Mouse (Mus musculus) hindbrain, embryonic 15.5 days (tissue): Measurements from ENCODE around the gene Tex14. TPM values are rescaled to one million over a fixed set of nuclear protein-coding genes. Genes with fewer than 3 reads are reported as not detected.
A peak's percentile ranks its signal among the peaks of the same experiment; 100 is the strongest.

Experiments used
- ATAC-seq: fragments of 200-750 bp; cut with Nextera tagmentation; 2 replicates; pipeline ENCODE4 v1.8.0; 2017; ENCODE audit warnings: low read depth, moderate number of reproducible peaks, moderate TSS enrichment; ENCODE audit not compliant: low FRiP score
- H3K27ac ChIP-seq: fragments of 300-500 bp; sonication (generic); replicated peaks from 2 replicates; pipeline ENCODE4 v1.5.1; 2015; ENCODE audit warnings: mild to moderate bottlenecking, inconsistent platforms
- H3K27me3 ChIP-seq: fragments of 300-500 bp; sonication (generic); 2 replicates; pipeline ENCODE4 v1.6.1; 2015; ENCODE audit warnings: control low read depth, inconsistent platforms
- H3K36me3 ChIP-seq: fragments of 300-500 bp; sonication (generic); 2 replicates; pipeline ENCODE4 v1.6.1; 2015; ENCODE audit warnings: control low read depth, inconsistent platforms
- H3K4me1 ChIP-seq: fragments of 300-500 bp; sonication (generic); replicated peaks from 2 replicates; pipeline ENCODE4 v1.6.1; 2015; ENCODE audit warnings: control low read depth, inconsistent platforms
- H3K4me2 ChIP-seq: fragments of 300-500 bp; sonication (generic); 2 replicates; pipeline ENCODE4 v1.6.1; 2015; ENCODE audit warnings: moderate library complexity, mild to moderate bottlenecking, inconsistent platforms
- H3K4me3 ChIP-seq: fragments of 300-500 bp; sonication (generic); 2 replicates; pipeline ENCODE4 v1.5.1; 2015; ENCODE audit warnings: mild to moderate bottlenecking, inconsistent platforms
- H3K9ac ChIP-seq: fragments of 300-500 bp; sonication (generic); 2 replicates; pipeline ENCODE4 v1.6.1; 2015; ENCODE audit warnings: inconsistent platforms
- H3K9me3 ChIP-seq: fragments of 300-500 bp; sonication (generic); 2 replicates; pipeline ENCODE4 v1.6.1; 2016; ENCODE audit warnings: control low read depth, inconsistent platforms
- WGBS: fragments of 180-500 bp; shearing (Covaris S2); methylation state at CpG from one replicate; pipeline ENCODE4 v1.1.7; 2015; 5-methylcytosine and 5-hydroxymethylcytosine counted together
- polyA plus RNA-seq: library from polyadenylated mRNA; unstranded; fragments of >200 nt; fragmentation: Nextera tagmentation; extraction: Ambion mirVana; gene quantifications from 2 replicates; pipeline ENCODE4 v1.2.1, GENCODE M21; 2015

Tex14 gene
- polyA plus RNA-seq, 1 experiment from 2014 or later, result 1.9 TPM

- Histone ChIP-seq H3K9me3 (no peaks in the 10 kb centered on the region), H3K4me2 (peak overlapping the region; percentile 79), H3K36me3 (peaks cover 33% of the 10 kb centered on the region), H3K4me1 (peaks cover 54% of the 10 kb centered on the region), H3K27ac (peak overlapping the region; percentile 90), H3K9ac (peak overlapping the region; percentile 97), H3K27me3 (no peaks in the 10 kb centered on the region), H3K4me3 (peak overlapping the region; percentile 85)
- ATAC-seq, result peak; percentile 49
- 2% methylated on average over 27 of the region's 37 CpGs for WGBS
Observed at GRCm38 (mm10) chr11:87595327-87595841, 190.5 kb downstream of the Tex14 start.

GRCm38 (mm10) chr11:87595976-87596375 lies 191.1 kb downstream of the Tex14 start:
- WGBS, result 6% methylated on average over 7 of the region's 7 CpGs
- no peaks in the 10 kb centered on the region for H3K9me3 ChIP-seq
- H3K27me3 ChIP-seq, result no peaks in the 10 kb centered on the region
- peak overlapping the region; percentile 85 for H3K4me3 ChIP-seq
- H3K4me2 ChIP-seq, result peak overlapping the region; percentile 79
- peak overlapping the region; percentile 97 for H3K9ac ChIP-seq
- ATAC-seq, result no peak
- peak overlapping the region; percentile 90 for H3K27ac ChIP-seq
- peaks cover 39% of the 10 kb centered on the region for H3K36me3 ChIP-seq
- peaks cover 49% of the 10 kb centered on the region for H3K4me1 ChIP-seq

- Histone ChIP-seq H3K27me3 (no peaks in the 10 kb centered on the region), H3K4me1 (peaks cover 49% of the 10 kb centered on the region), H3K9ac (peak overlapping the region; percentile 97), H3K9me3 (no peaks in the 10 kb centered on the region), H3K36me3 (peaks cover 44% of the 10 kb centered on the region), H3K27ac (peak overlapping the region; percentile 90), H3K4me2 (peak overlapping the region; percentile 79), H3K4me3 (peak overlapping the region; percentile 85)
- WGBS, result 17% methylated on average over 2 of the region's 2 CpGs
- ATAC-seq, result no peak
Observed at GRCm38 (mm10) chr11:87596492-87596891, 191.6 kb downstream of the Tex14 start.

GRCm38 (mm10) chr11:87597061-87597460 lies 192.2 kb downstream of the Tex14 start:
- no peak for ATAC-seq
- no peaks in the 10 kb centered on the region for H3K9me3 ChIP-seq
- no peaks in the 10 kb centered on the region for H3K27me3 ChIP-seq
- no peak overlapping the region for H3K27ac ChIP-seq
- H3K4me1 ChIP-seq, result peaks cover 49% of the 10 kb centered on the region
- peak overlapping the region; percentile 79 for H3K4me2 ChIP-seq
- peaks cover 49% of the 10 kb centered on the region for H3K36me3 ChIP-seq
- peak overlapping the region; percentile 97; the same call in 1 of the 2 replicates for H3K9ac ChIP-seq
- peak overlapping the region; percentile 85 for H3K4me3 ChIP-seq

- H3K4me1 ChIP-seq, result peaks cover 27% of the 10 kb centered on the region
- no peak overlapping the region for H3K9ac ChIP-seq
- H3K4me2 ChIP-seq, result no peak overlapping the region
- no peak overlapping the region for H3K27ac ChIP-seq
- H3K36me3 ChIP-seq, result peaks cover 74% of the 10 kb centered on the region
- no peaks in the 10 kb centered on the region for H3K9me3 ChIP-seq
- no peak overlapping the region for H3K4me3 ChIP-seq
- H3K27me3 ChIP-seq, result no peaks in the 10 kb centered on the region
- ATAC-seq, result no peak
- 92% methylated on average over 13 of the region's 13 CpGs for WGBS
Observed at GRCm38 (mm10) chr11:87599395-87600089, 194.7 kb downstream of the Tex14 start.

GRCm38 (mm10) chr11:87600322-87600853 lies 195.5 kb downstream of the Tex14 start:
- WGBS, result 95% methylated on average over 10 of the region's 10 CpGs
- Histone ChIP-seq H3K36me3 (peaks cover 83% of the 10 kb centered on the region), H3K27ac (no peak overlapping the region)

GRCm38 (mm10) chr11:87602234-87602633 lies 197.4 kb downstream of the Tex14 start:
- no peak overlapping the region for H3K4me2 ChIP-seq
- H3K4me1 ChIP-seq, result peaks cover 5% of the 10 kb centered on the region
- 89% methylated on average over 9 of the region's 9 CpGs for WGBS
- no peak for ATAC-seq
- H3K4me3 ChIP-seq, result no peak overlapping the region
- H3K36me3 ChIP-seq, result peaks cover 98% of the 10 kb centered on the region
- no peak overlapping the region for H3K27ac ChIP-seq
- no peaks in the 10 kb centered on the region for H3K27me3 ChIP-seq
- H3K9ac ChIP-seq, result no peak overlapping the region
- H3K9me3 ChIP-seq, result no peaks in the 10 kb centered on the region

More at GRCm38 (mm10) chr11:87600322-87600853, 195.5 kb downstream of the Tex14 start:
- Histone ChIP-seq H3K4me3 (no peak overlapping the region), H3K9ac (no peak overlapping the region), H3K4me2 (no peak overlapping the region), H3K9me3 (no peaks in the 10 kb centered on the region), H3K27me3 (no peaks in the 10 kb centered on the region), H3K4me1 (peaks cover 18% of the 10 kb centered on the region)
- no peak for ATAC-seq

GRCm38 (mm10) chr11:87603571-87603970 lies 198.7 kb downstream of the Tex14 start:
- Histone ChIP-seq H3K4me2 (no peak overlapping the region), H3K9me3 (no peaks in the 10 kb centered on the region), H3K27me3 (no peaks in the 10 kb centered on the region), H3K4me1 (no peaks in the 10 kb centered on the region), H3K27ac (no peak overlapping the region), H3K9ac (no peak overlapping the region), H3K4me3 (no peak overlapping the region), H3K36me3 (peaks cover 98% of the 10 kb centered on the region)
- no peak for ATAC-seq
- 95% methylated on average over 2 of the region's 2 CpGs for WGBS

Other genes with a start within 250 kb of the Tex14 start
- gene Ppm1e, start 46.0 kb upstream of the Tex14 start, polyA plus RNA-seq, result 26.8 and 28.6 TPM in 2 replicates
- gene Rad51c, start 111 bp upstream of the Tex14 start, polyA plus RNA-seq, result 4.7 and 4.9 TPM in 2 replicates
- not detected in 2 replicates for gene Gm11492, start 161.6 kb downstream of the Tex14 start, polyA plus RNA-seq
- 30.9 and 32.2 TPM in 2 replicates for gene Sept4, start 163.8 kb downstream of the Tex14 start, polyA plus RNA-seq
- 50.1 and 50.7 TPM in 2 replicates for gene Mtmr4, start 187.1 kb downstream of the Tex14 start, polyA plus RNA-seq
- gene Hsf5, start 212.1 kb downstream of the Tex14 start, polyA plus RNA-seq, result 0.52 and 0.54 TPM in 2 replicates